ENCODE assay signal across 8 mouse cellular contexts in genomic region chr7:13023928-13024731, GRCm38 (mm10). TPM values are rescaled to one million over a fixed set of nuclear protein-coding genes. Genes with fewer than 3 reads are reported as not detected.
DNase-seq lines count a peak whose midpoint lies in the region; ATAC-seq lines count a peak whose summit lies in the region.

No protein-coding gene starts in this region.

- peak; percentile 95 for DNase-seq in adrenal gland, adult 2 months
- peak; percentile 97 for DNase-seq in embryo, embryonic 11 days
- peak; percentile 91 for DNase-seq in gastrocnemius, postnatal 25 days
- peak; percentile 98 for DNase-seq in intestine, embryonic 14.5 days (ENCODE audit: low spot score)
- DNase-seq in left cerebral cortex, postnatal 14 days (ENCODE audit: low spot score in 2 of 2) = peak; percentile 94 to 96
- peak; percentile 89 for DNase-seq in right cerebral cortex, postnatal 14 days
- DNase-seq in urinary bladder, postnatal 25 days (ENCODE audit: low spot score) = peak; percentile 95

- H3K4me2 ChIP-seq in intestine, embryonic 14.5 days (ENCODE audit: low read length) = peak overlapping the region; percentile 70

- H3K9me3 ChIP-seq in intestine, embryonic 14.5 days (ENCODE audit: control insufficient read depth, low read length) = no peaks in the 10 kb centered on the region

- WGBS in intestine, embryonic 14.5 days = under 1% methylated on average over 90 of the region's 95 CpGs

- H3K27ac ChIP-seq in intestine, embryonic 14.5 days (ENCODE audit: low read depth) = peak overlapping the region; percentile 99

- peaks cover 37% of the 10 kb centered on the region for H3K36me3 ChIP-seq in intestine, embryonic 14.5 days (ENCODE audit: control insufficient read depth, insufficient read depth, low read length)

- H3K9ac ChIP-seq in intestine, embryonic 14.5 days (ENCODE audit: low read length) = peak overlapping the region; percentile 94

- H3K4me1 ChIP-seq in intestine, embryonic 14.5 days (replicated peaks; ENCODE audit: control insufficient read depth, insufficient read depth, low read length) = peaks cover 14% of the 10 kb centered on the region

- intact Hi-C loops in left cerebral cortex, postnatal 14 days (cut with DNase I) = loop anchor here (2.0 kb wide), 1 partner anchor 15 kb away; no protein-coding TSS in a partner anchor

- peak; percentile 82 for ATAC-seq in intestine, embryonic 14.5 days (replicated peaks; ENCODE audit: low FRiP score, low TSS enrichment, low read depth)
- peak; percentile 84 for ATAC-seq in megakaryocyte-erythroid progenitor cell, adult 5-6 weeks (replicated peaks; ENCODE audit: low FRiP score, low TSS enrichment, poor library complexity, severe bottlenecking)

- peak overlapping the region; percentile 72 for H3K4me3 ChIP-seq in intestine, embryonic 14.5 days (ENCODE audit: low read depth, low read length)

- no peaks in the 10 kb centered on the region for H3K27me3 ChIP-seq in intestine, embryonic 14.5 days (replicated peaks; ENCODE audit: control insufficient read depth, insufficient read depth, low read length)

RNA-seq across cellular contexts. Expression of gene Chmp2a, which starts 10.5 kb away (rescaled TPM):
- total RNA-seq in adrenal gland, adult 2 months (2021) = 100 to 1,000 TPM; 212 to 215 TPM
- 37.2 and 41.9 TPM in 2 replicates for polyA plus RNA-seq in adrenal gland, adult 2 months (2012; rRNA removed)
- total RNA-seq in gastrocnemius, postnatal 25 days (2021) = 10 to 100 TPM; 76.1 to 89.9 TPM
- 157 and 161 TPM in 2 replicates for polyA plus RNA-seq in intestine, embryonic 14.5 days (2014; fragmentation: Nextera tagmentation; extraction: Ambion mirVana)
- total RNA-seq in left cerebral cortex, postnatal 14 days (2021) = 100 to 1,000 TPM; 123 to 135 TPM
- total RNA-seq in megakaryocyte-erythroid progenitor cell, adult 5-6 weeks (2014; fragmentation: Nextera tagmentation) = 159 and 192 TPM in 2 replicates
- 142 and 150 TPM in 2 replicates for total RNA-seq in megakaryocyte-erythroid progenitor cell, adult 5-6 weeks (2017)

RNA-seq across cellular contexts. Expression of gene Ube2m, which starts 13.9 kb away (rescaled TPM):
- 100 to 1,000 TPM; 196 to 219 TPM for total RNA-seq in adrenal gland, adult 2 months (2021)
- 98.5 and 122 TPM in 2 replicates for polyA plus RNA-seq in adrenal gland, adult 2 months (2012; rRNA removed)
- total RNA-seq in gastrocnemius, postnatal 25 days (2021) = 100 to 1,000 TPM; 132 to 138 TPM
- 72.7 and 124 TPM in 2 replicates for polyA plus RNA-seq in intestine, embryonic 14.5 days (2014; fragmentation: Nextera tagmentation; extraction: Ambion mirVana)
- 100 to 1,000 TPM; 207 to 218 TPM for total RNA-seq in left cerebral cortex, postnatal 14 days (2021)
- 222 and 267 TPM in 2 replicates for total RNA-seq in megakaryocyte-erythroid progenitor cell, adult 5-6 weeks (2014; fragmentation: Nextera tagmentation)
- 106 and 110 TPM in 2 replicates for total RNA-seq in megakaryocyte-erythroid progenitor cell, adult 5-6 weeks (2017)

RNA-seq across cellular contexts. Expression of gene Zbtb45, which starts 14.3 kb away (rescaled TPM):
- 10 to 100 TPM; 10.7 to 15.5 TPM for total RNA-seq in adrenal gland, adult 2 months (2021)
- 53.7 and 59.9 TPM in 2 replicates for polyA plus RNA-seq in adrenal gland, adult 2 months (2012; rRNA removed)
- total RNA-seq in gastrocnemius, postnatal 25 days (2021) = 1 to 10 TPM; 2.7 to 4.9 TPM
- 23.7 and 26.9 TPM in 2 replicates for polyA plus RNA-seq in intestine, embryonic 14.5 days (2014; fragmentation: Nextera tagmentation; extraction: Ambion mirVana)
- total RNA-seq in left cerebral cortex, postnatal 14 days (2021) = 10 to 100 TPM; 33.3 to 35.6 TPM
- total RNA-seq in megakaryocyte-erythroid progenitor cell, adult 5-6 weeks (2014; fragmentation: Nextera tagmentation) = 14.0 and 30.8 TPM in 2 replicates
- 5.1 and 9.2 TPM in 2 replicates for total RNA-seq in megakaryocyte-erythroid progenitor cell, adult 5-6 weeks (2017)

RNA-seq across cellular contexts. Expression of gene Trim28, which starts 25.2 kb away (rescaled TPM):
- 100 to 1,000 TPM; 212 to 228 TPM for total RNA-seq in adrenal gland, adult 2 months (2021)
- 173 and 261 TPM in 2 replicates for polyA plus RNA-seq in adrenal gland, adult 2 months (2012; rRNA removed)
- 10 to 100 TPM; 59.1 to 60.7 TPM for total RNA-seq in gastrocnemius, postnatal 25 days (2021)
- polyA plus RNA-seq in intestine, embryonic 14.5 days (2014; fragmentation: Nextera tagmentation; extraction: Ambion mirVana) = 390 and 414 TPM in 2 replicates
- 100 to 1,000 TPM; 218 to 223 TPM for total RNA-seq in left cerebral cortex, postnatal 14 days (2021)
- total RNA-seq in megakaryocyte-erythroid progenitor cell, adult 5-6 weeks (2014; fragmentation: Nextera tagmentation) = 654 and 831 TPM in 2 replicates
- 556 and 566 TPM in 2 replicates for total RNA-seq in megakaryocyte-erythroid progenitor cell, adult 5-6 weeks (2017)

RNA-seq across cellular contexts. Expression of gene Slc27a5, which starts 26.1 kb away (rescaled TPM):
- total RNA-seq in adrenal gland, adult 2 months (2021) = 1 to 10 TPM in 1 of 2 experiments, not detected in 1; 1.5 TPM
- 0.38 TPM in 1 of 2 replicates, not detected in the other for polyA plus RNA-seq in adrenal gland, adult 2 months (2012; rRNA removed)
- not detected for total RNA-seq in gastrocnemius, postnatal 25 days (2021)
- 0.38 TPM in 1 of 2 replicates, not detected in the other for polyA plus RNA-seq in intestine, embryonic 14.5 days (2014; fragmentation: Nextera tagmentation; extraction: Ambion mirVana)
- not detected for total RNA-seq in left cerebral cortex, postnatal 14 days (2021)
- not detected in 2 replicates for total RNA-seq in megakaryocyte-erythroid progenitor cell, adult 5-6 weeks (2014; fragmentation: Nextera tagmentation)
- not detected in 2 replicates for total RNA-seq in megakaryocyte-erythroid progenitor cell, adult 5-6 weeks (2017)

Comparison
In these comparisons a context has a peak if more than half of its experiments do, and no peak if none do; other contexts are left out.
1. Peak in every context shown above with its lines: DNase-seq, ATAC-seq, H3K4me3 ChIP-seq and H3K27ac ChIP-seq.